Mouse (Mus musculus): ENCODE results near the gene Vmn1r119. TPM values are rescaled to one million over a fixed set of nuclear protein-coding genes. Genes with fewer than 3 reads are reported as not detected.
"Not testable (repeated sequence)": the region's sequence is repeated elsewhere in the genome, so short reads cannot be mapped to it uniquely, and the experiment has no call there.

Vmn1r119 gene
- polyA plus RNA-seq (2015; fragmentation: Nextera tagmentation; extraction: Ambion mirVana), result not detected in 2 replicates

DNA sequence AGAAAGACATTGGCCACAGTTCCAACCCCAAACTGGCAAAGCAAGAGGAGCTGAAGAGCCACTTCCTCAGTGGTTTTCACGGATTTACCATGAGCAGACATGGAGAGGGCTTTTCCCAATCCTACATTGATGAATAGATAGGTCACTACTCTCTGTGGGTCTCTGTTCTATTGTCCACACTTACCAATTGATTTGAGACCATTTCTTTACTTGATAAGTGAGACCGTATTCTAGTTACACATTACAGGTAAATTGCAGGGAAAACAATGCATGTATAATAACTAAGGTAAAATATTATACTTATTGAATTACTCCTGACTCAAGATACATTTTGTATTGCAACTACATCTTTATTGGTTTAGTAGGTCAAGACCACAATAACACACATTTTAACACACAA lies at the start of gene Vmn1r119:
TSS of gene Vmn1r119 (minus strand) at position 101 of the 400 bp plus-strand sequence.
- H3K27me3 ChIP-seq (ENCODE audit: insufficient read depth, low read length); H3K9me3 ChIP-seq (replicated peaks; ENCODE audit: low read length); H3K4me3 ChIP-seq (replicated peaks; ENCODE audit: low read depth, low read length); H3K9ac ChIP-seq (ENCODE audit: low read depth, low read length); H3K4me2 ChIP-seq (ENCODE audit: low read length); H3K4me1 ChIP-seq (replicated peaks; ENCODE audit: insufficient read depth, low read length); ATAC-seq (replicated peaks; ENCODE audit: low FRiP score, low read depth); H3K27ac ChIP-seq; DNase-seq (ENCODE audit: low spot score); H3K36me3 ChIP-seq (ENCODE audit: insufficient read depth, low read length): not testable (repeated sequence)
- WGBS, result no CpG with 5 or more reads among the region's 2 CpGs

DNA sequence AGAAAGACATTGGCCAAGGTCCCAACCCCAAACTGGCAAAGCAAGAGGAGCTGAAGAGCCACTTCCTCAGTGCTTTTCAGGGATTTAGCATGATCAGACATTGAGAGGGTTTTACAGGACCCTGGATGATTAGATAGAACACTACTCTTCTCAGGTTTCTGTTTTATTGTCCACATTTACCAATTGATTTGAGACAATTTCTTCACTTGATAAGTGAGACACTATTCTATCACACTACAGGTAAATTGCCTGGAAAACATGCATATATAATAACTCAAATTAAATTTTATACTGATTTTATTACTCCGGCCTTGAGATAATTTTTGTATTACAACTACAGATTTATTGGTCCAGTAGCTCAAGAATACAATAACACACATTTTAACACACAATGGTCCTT lies 41.4 kb upstream of the Vmn1r119 start, which contains the start of gene Vmn1r120:
TSS of gene Vmn1r120 (minus strand) at position 101 of the 400 bp plus-strand sequence.
- not testable (repeated sequence) for H3K4me3 ChIP-seq (replicated peaks; ENCODE audit: low read depth, low read length); H3K4me1 ChIP-seq (replicated peaks; ENCODE audit: insufficient read depth, low read length); H3K27me3 ChIP-seq (ENCODE audit: insufficient read depth, low read length); DNase-seq (ENCODE audit: low spot score); H3K9ac ChIP-seq (ENCODE audit: low read depth, low read length); H3K27ac ChIP-seq; ATAC-seq (replicated peaks; ENCODE audit: low FRiP score, low read depth); H3K36me3 ChIP-seq (ENCODE audit: insufficient read depth, low read length); H3K4me2 ChIP-seq (ENCODE audit: low read length); H3K9me3 ChIP-seq (replicated peaks; ENCODE audit: low read length)
- 80% methylated on average over 1 of the region's 1 CpGs for WGBS

Other genes starting within 250 kb of the Vmn1r119 start
- gene Vmn1r112, start 241.3 kb downstream of the Vmn1r119 start, polyA plus RNA-seq (2015; fragmentation: Nextera tagmentation; extraction: Ambion mirVana), result not detected in 2 replicates
- not detected in 2 replicates for gene Vmn1r113, start 225.2 kb downstream of the Vmn1r119 start, polyA plus RNA-seq (2015; fragmentation: Nextera tagmentation; extraction: Ambion mirVana)
- not detected in 2 replicates for gene Vmn1r114, start 200.3 kb downstream of the Vmn1r119 start, polyA plus RNA-seq (2015; fragmentation: Nextera tagmentation; extraction: Ambion mirVana)
- not detected in 2 replicates for gene Vmn1r115, start 167.5 kb downstream of the Vmn1r119 start, polyA plus RNA-seq (2015; fragmentation: Nextera tagmentation; extraction: Ambion mirVana)
- not detected in 2 replicates for gene Vmn1r116, start 140.2 kb downstream of the Vmn1r119 start, polyA plus RNA-seq (2015; fragmentation: Nextera tagmentation; extraction: Ambion mirVana)
- not detected in 2 replicates for gene Vmn1r117, start 128.3 kb downstream of the Vmn1r119 start, polyA plus RNA-seq (2015; fragmentation: Nextera tagmentation; extraction: Ambion mirVana)
- not detected in 2 replicates for gene Vmn1r118, start 100.1 kb downstream of the Vmn1r119 start, polyA plus RNA-seq (2015; fragmentation: Nextera tagmentation; extraction: Ambion mirVana)
- gene Vmn1r120, start 41.3 kb upstream of the Vmn1r119 start, polyA plus RNA-seq (2015; fragmentation: Nextera tagmentation; extraction: Ambion mirVana), result not detected in 2 replicates
- not detected in 2 replicates for gene Vmn1r121, start 86.1 kb upstream of the Vmn1r119 start, polyA plus RNA-seq (2015; fragmentation: Nextera tagmentation; extraction: Ambion mirVana)
- gene Vmn1r122, start 121.7 kb upstream of the Vmn1r119 start, polyA plus RNA-seq (2015; fragmentation: Nextera tagmentation; extraction: Ambion mirVana), result not detected in 2 replicates
- gene Vmn1r123, start 149.7 kb upstream of the Vmn1r119 start, polyA plus RNA-seq (2015; fragmentation: Nextera tagmentation; extraction: Ambion mirVana), result not detected in 2 replicates
- gene Gm5157, start 178.0 kb upstream of the Vmn1r119 start, polyA plus RNA-seq (2015; fragmentation: Nextera tagmentation; extraction: Ambion mirVana), result not detected in 2 replicates
- not detected in 2 replicates for gene Vmn1r124, start 248.2 kb upstream of the Vmn1r119 start, polyA plus RNA-seq (2015; fragmentation: Nextera tagmentation; extraction: Ambion mirVana)